Mouse (Mus musculus) myocyte (in vitro differentiated cells): ENCODE measurements around the gene Slc9a5. TPM values are rescaled to one million over a fixed set of nuclear protein-coding genes. Genes with fewer than 3 reads are reported as not detected.

Experiments
- H3K27me3 ChIP-seq: one replicate; pipeline ENCODE4 v1.6.1; 2011; ENCODE audit not compliant: control insufficient read depth, insufficient read depth, insufficient read length
- H3K36me3 ChIP-seq: one replicate; pipeline ENCODE4 v1.6.1; 2011; ENCODE audit not compliant: control insufficient read depth, insufficient read depth
- H3K4me2 ChIP-seq: one replicate; pipeline ENCODE4 v1.6.1; 2011; ENCODE audit warnings: low read depth, control low read depth
- H3K4me3 ChIP-seq: one replicate; pipeline ENCODE4 v1.5.1; 2011; ENCODE audit warnings: mild to moderate bottlenecking, control low read depth, moderate library complexity
- H3K79me2 ChIP-seq: one replicate; pipeline ENCODE4 v1.6.1; 2011; ENCODE audit not compliant: control insufficient read depth, insufficient read depth
- H3ac ChIP-seq: one replicate; pipeline ENCODE4 v1.6.1; 2011; ENCODE audit not compliant: control insufficient read depth, insufficient read length
- CEBPB ChIP-seq: IDR thresholded peaks from 2 replicates; pipeline ENCODE4 v1.6.1; 2011; ENCODE audit warnings: mild to moderate bottlenecking, moderate library complexity; ENCODE audit not compliant: poor library complexity, insufficient read depth, severe bottlenecking
- E2F4 ChIP-seq: IDR thresholded peaks from one replicate; pipeline ENCODE4 v1.6.1; 2011; ENCODE audit warnings: mild to moderate bottlenecking, control low read depth, moderate library complexity; ENCODE audit not compliant: insufficient read depth
- MAX ChIP-seq: IDR thresholded peaks from one replicate; pipeline ENCODE4 v1.6.1; 2011; ENCODE audit warnings: low read depth, mild to moderate bottlenecking, control low read depth
- MYOD1 ChIP-seq, 3 experiments: IDR thresholded peaks; one replicate each; pipeline ENCODE4 v1.6.1; 2011; ENCODE audit warnings: control low read depth in 2 of 3, low read depth in 2 of 3, mild to moderate bottlenecking in 2 of 3, moderate library complexity in 1 of 3; ENCODE audit not compliant: insufficient read length in 2 of 3, control insufficient read depth in 1 of 3
- MYOG ChIP-seq, 3 experiments: IDR thresholded peaks; one replicate each; pipeline ENCODE4 v1.6.1; 2011; ENCODE audit warnings: control low read depth in 2 of 3, low read depth in 2 of 3, mild to moderate bottlenecking in 2 of 3; ENCODE audit not compliant: insufficient read length in 2 of 3, control insufficient read depth in 1 of 3, insufficient read depth in 1 of 3
- POLR2A ChIP-seq: IDR thresholded peaks from one replicate; pipeline ENCODE4 v1.6.1; 2011; ENCODE audit warnings: low read depth, mild to moderate bottlenecking, control low read depth, moderate library complexity; ENCODE audit not compliant: insufficient read length
- POLR2AphosphoS2 ChIP-seq: IDR thresholded peaks from one replicate; pipeline ENCODE4 v1.6.1; 2011; ENCODE audit warnings: low read depth, control low read depth; ENCODE audit not compliant: insufficient read length
- REST ChIP-seq: IDR thresholded peaks from one replicate; pipeline ENCODE4 v1.6.1; 2011; ENCODE audit warnings: mild to moderate bottlenecking, control low read depth, moderate library complexity; ENCODE audit not compliant: insufficient read depth, insufficient read length
- SRF ChIP-seq: IDR thresholded peaks from one replicate; pipeline ENCODE4 v1.6.1; 2011; ENCODE audit warnings: low read depth; ENCODE audit not compliant: control insufficient read depth, insufficient read length
- TCF3 ChIP-seq: IDR thresholded peaks from one replicate; pipeline ENCODE4 v1.6.1; 2011; ENCODE audit warnings: low read depth, control low read depth; ENCODE audit not compliant: insufficient read length
- USF1 ChIP-seq: IDR thresholded peaks from one replicate; pipeline ENCODE4 v1.6.1; 2011; ENCODE audit warnings: low read depth, mild to moderate bottlenecking, control low read depth, moderate library complexity
- polyA plus RNA-seq: library from polyadenylated mRNA; unstranded; fragments of >200 nt; fragmentation: generic; extraction: Trizol; gene quantifications from one replicate; pipeline ENCODE4 v1.2.1, GENCODE M21; 2012; ENCODE audit warnings: missing spikeins

Slc9a5 gene
- polyA plus RNA-seq, 1 experiment, result 6.2 TPM

DNA sequence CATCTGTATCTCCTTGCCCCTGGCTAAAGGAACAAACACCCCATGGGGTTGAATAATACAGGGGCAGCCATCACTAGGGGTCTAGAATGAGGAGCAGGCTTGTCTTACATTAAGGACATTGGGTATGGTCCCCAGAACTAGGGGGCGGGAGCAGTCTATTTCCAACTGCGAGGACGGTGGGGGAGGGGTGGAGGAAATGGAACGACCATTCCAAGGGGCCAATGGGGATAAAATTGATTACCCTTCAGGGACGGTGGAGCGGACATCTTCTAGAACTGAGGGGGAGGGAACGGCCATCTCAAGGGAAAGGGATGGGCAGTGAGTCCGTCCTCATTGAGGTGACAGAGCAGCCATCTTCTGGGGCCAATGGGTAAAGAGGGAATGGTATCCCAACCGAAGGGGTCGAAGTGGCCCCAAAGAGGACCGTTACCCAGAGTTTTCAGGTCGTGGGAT, 23.0 kb upstream of the Slc9a5 start:
- H3K27me3 ChIP-seq, result no peaks in the 10 kb centered on the region
- peak overlapping the region; percentile 79 for H3K4me3 ChIP-seq
- TF ChIP-seq MYOD1 (IDR thresholded peaks at IDR 0.05; ENCODE audit: control insufficient read depth in 1 of 3, insufficient read length in 2 of 3, low read depth in 2 of 3) (no peak), MAX (no peak), MYOG (IDR thresholded peaks at IDR 0.05; ENCODE audit: control insufficient read depth in 1 of 3, insufficient read depth in 1 of 3, insufficient read length in 2 of 3, low read depth in 2 of 3) (no peak)
- peaks cover 37% of the 10 kb centered on the region for H3K79me2 ChIP-seq
- H3ac ChIP-seq, result peak overlapping the region; percentile 47
- H3K4me2 ChIP-seq, result peak overlapping the region; percentile 91
- peaks cover 15% of the 10 kb centered on the region for H3K36me3 ChIP-seq

DNA sequence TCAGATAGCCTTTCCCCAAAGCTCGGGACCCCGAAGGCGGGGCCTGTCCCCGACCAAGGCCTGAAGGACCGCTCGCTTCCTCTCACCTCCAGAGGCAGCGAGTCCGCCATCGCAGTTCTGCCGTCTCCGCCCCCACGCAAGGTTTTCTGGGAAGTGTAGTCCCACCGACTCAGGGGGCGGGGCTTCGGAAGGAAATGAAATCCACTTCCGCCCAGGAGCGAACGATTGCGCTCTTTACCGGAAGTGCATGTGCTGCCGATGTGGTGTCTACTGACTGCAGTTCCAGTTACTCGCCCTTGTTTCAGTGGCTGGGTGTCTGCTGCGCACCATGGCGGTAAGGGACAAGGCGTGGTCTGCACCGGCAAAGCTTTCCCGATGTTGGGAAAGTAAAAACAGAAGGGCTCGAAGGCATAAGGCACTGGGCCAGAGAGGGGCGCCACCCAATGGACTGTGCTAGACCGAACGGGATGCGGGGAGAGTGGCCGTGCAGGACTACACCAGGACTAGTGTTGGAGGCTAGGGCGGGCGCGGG, 22.4 kb upstream of the Slc9a5 start, which contains the start of the genes Lrrc29 and Tmem208:
Gene Lrrc29 (minus strand): TSS at position 138 of the 532 bp plus-strand sequence.
Gene Tmem208 (plus strand): TSS at position 214 of the 532 bp plus-strand sequence.
- peaks cover 20% of the 10 kb centered on the region for H3K36me3 ChIP-seq
- TF ChIP-seq MAX (peak; percentile 35), POLR2AphosphoS2 (peak; percentile 99), MYOD1 (IDR thresholded peaks at IDR 0.05; ENCODE audit: control insufficient read depth in 1 of 3, insufficient read length in 2 of 3, low read depth in 2 of 3) (peak in 1 of 3 experiments; percentile 44), TCF3 (no peak), POLR2A (peak; percentile 99), REST (peak; percentile 51), USF1 (no peak), SRF (peak; percentile 22), CEBPB (peak; percentile 29; the same call in 1 of the 2 replicates)

DNA sequence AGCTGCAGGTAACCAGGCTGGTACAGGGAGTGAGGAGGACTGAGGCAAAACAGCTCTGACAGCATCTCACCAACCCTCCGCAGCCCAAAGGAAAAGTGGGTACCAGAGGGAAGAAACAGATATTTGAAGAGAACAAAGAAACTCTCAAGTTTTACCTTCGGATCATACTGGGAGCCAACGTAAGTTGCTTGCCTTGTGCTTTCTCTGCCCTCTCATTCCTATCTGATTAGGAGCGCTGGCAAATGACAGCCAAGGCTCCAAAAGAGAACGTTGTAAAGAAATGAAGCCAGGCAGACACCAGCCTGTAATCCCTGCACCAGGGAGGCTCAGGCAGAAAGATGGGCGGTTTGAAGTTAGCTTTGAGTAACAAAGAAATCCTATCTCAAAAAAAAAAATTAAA, 21.7 kb upstream of the Slc9a5 start:
- Histone ChIP-seq H3K27me3 (no peaks in the 10 kb centered on the region), H3K4me3 (peak overlapping the region; percentile 79), H3K79me2 (peaks cover 37% of the 10 kb centered on the region), H3K4me2 (peak overlapping the region; percentile 82), H3ac (peak overlapping the region; percentile 47), H3K36me3 (peaks cover 22% of the 10 kb centered on the region)
- TF ChIP-seq CEBPB, result no peak
- TF ChIP-seq USF1, result no peak
- no peak for TF ChIP-seq MYOG (IDR thresholded peaks at IDR 0.05; ENCODE audit: control insufficient read depth in 1 of 3, insufficient read depth in 1 of 3, insufficient read length in 2 of 3, low read depth in 2 of 3)

More for the DNA sequence above, 22.4 kb upstream of the Slc9a5 start, which contains the start of the genes Lrrc29 and Tmem208:
- H3K27me3 ChIP-seq, result no peaks in the 10 kb centered on the region
- peak within 1 kb of the TSS; percentile 79 for H3K4me3 ChIP-seq
- peak within 1 kb of the TSS; percentile 47 for H3ac ChIP-seq
- peak within 1 kb of the TSS; percentile 91 for H3K4me2 ChIP-seq
- H3K79me2 ChIP-seq, result peaks cover 37% of the 10 kb centered on the region

DNA sequence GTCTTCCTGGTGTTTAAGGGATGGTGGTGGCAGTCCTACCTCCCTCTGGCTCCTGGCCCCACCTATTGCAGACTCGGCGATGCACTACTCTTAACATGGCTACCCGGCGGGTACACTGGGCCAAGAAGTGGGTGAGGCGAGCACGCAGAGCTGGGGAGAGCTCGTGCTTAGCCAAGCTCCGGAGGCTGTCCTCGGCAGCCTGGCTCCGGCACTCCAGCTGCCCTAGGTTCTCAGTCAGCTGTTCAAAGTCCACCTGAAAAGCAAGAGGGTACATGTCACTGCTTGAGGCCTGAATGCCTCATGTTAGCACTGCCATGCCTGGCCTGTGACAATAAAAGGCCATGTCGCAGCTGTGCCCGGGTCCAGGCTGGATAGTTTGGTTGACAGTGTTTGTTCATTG, 18.3 kb upstream of the Slc9a5 start:
- H3K27me3 ChIP-seq, result no peaks in the 10 kb centered on the region
- peaks cover 31% of the 10 kb centered on the region for H3K36me3 ChIP-seq
- no peak overlapping the region for H3K4me2 ChIP-seq
- no peak overlapping the region for H3ac ChIP-seq
- H3K79me2 ChIP-seq, result peaks cover 25% of the 10 kb centered on the region
- no peak overlapping the region for H3K4me3 ChIP-seq
- no peak for TF ChIP-seq MYOD1 (IDR thresholded peaks at IDR 0.05; ENCODE audit: control insufficient read depth in 1 of 3, insufficient read length in 2 of 3, low read depth in 2 of 3)

DNA sequence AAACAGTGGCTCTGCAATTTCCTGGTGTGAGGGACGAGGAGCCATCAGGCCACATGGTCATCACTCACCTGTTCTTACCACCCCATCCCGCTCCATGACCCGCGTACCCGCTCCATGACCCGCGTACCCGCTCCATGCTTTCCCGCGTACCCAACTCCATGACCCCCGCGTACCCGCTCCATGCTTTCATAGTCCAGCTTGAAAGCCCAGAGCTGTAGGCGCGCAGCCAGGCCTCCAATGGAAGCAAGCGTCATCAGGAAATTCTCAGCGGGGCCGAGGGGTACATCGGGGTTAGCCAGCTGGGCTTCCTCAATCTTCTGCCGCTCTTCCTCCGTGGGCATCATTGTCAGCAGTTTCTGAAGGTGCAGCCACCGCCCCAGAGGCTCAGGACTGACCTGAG, 17.2 kb upstream of the Slc9a5 start:
- no peak overlapping the region for H3K4me3 ChIP-seq
- peaks cover 18% of the 10 kb centered on the region for H3K79me2 ChIP-seq
- H3K27me3 ChIP-seq, result no peaks in the 10 kb centered on the region
- no peak overlapping the region for H3ac ChIP-seq
- TF ChIP-seq POLR2A (peak; percentile 37), MYOG (IDR thresholded peaks at IDR 0.05; ENCODE audit: control insufficient read depth in 1 of 3, insufficient read depth in 1 of 3, insufficient read length in 2 of 3, low read depth in 2 of 3) (no peak)
- H3K36me3 ChIP-seq, result peaks cover 41% of the 10 kb centered on the region
- H3K4me2 ChIP-seq, result no peak overlapping the region

DNA sequence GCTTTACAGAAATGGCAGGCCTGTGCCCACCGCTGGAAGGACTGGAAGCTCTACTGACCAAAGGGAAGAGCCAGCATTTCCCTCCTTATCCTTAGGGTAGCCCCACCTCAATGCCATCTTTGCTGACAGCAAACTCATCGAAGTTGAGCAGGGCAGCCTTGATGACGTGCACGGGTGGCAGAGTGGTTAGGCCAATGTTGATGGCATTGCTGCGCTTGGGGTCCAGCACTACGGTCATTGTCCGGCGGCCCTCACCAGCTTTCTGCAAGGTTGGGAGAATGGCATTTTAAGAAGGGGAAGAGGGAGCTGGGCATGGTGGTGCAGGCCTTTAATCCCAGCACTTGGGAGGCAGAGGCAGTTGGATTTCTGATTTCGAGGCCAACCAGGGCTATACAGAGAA, 16.7 kb upstream of the Slc9a5 start:
- H3K4me3 ChIP-seq, result no peak overlapping the region
- H3K4me2 ChIP-seq, result no peak overlapping the region
- H3ac ChIP-seq, result no peak overlapping the region
- TF ChIP-seq POLR2AphosphoS2 (peak; percentile 62), E2F4 (no peak)
- H3K27me3 ChIP-seq, result no peaks in the 10 kb centered on the region
- peaks cover 46% of the 10 kb centered on the region for H3K36me3 ChIP-seq
- H3K79me2 ChIP-seq, result peaks cover 14% of the 10 kb centered on the region
